Mouse (Mus musculus) liver, embryonic 14.5 days (tissue): ENCODE measurements around the gene Ppp1r21.

Experiments used
- CTCF ChIP-seq: IDR thresholded peaks from 2 replicates; pipeline ENCODE4 v1.5.1; 2016; ENCODE audit warnings: antibody characterized with exemption, low read depth, control low read depth
- EP300 ChIP-seq: IDR thresholded peaks from 2 replicates; pipeline ENCODE4 v1.6.1; 2016; ENCODE audit warnings: antibody characterized with exemption, low read depth

- no peak for TF ChIP-seq CTCF
- no peak for TF ChIP-seq EP300
These were observed 98.9 kb downstream of the Ppp1r21 start for GRCm38 (mm10) chr17:88628676-88629380.
